Mouse (Mus musculus): ENCODE measurements around the gene Lrp4.

DNA sequence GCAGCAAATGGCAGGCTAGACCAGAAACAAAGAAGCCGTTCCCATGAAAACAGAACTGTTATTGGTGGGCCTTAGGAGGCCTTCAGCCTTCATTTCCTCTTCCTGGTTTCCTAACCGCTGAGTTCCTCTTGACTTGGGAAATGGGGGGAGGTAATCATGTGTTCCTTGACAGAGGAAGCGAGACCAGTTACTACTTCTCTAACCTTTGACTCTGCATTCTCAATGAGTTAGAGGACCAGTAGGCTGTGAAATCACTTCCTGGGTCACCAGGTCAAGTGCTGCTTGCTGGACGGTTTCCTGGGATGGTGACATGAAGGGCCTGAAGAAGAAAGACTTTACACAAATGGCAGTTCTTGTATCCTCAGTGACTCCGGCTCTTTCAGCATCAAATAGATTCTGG is 45.0 kb upstream of the Lrp4 start:
- TF ChIP-seq CTCF (IDR thresholded peaks at IDR 0.05) (no peak), EP300 (IDR thresholded peaks at IDR 0.05) (no peak)

All from lung, postnatal 0 days (tissue).